Mouse (Mus musculus) R1 (cell line): ENCODE results near the gene Ptms.

Experiments
- DNase-seq: peaks from one replicate; pipeline ENCODE4 v3.0.0-alpha.2; 2018; ENCODE audit warnings: low read depth, low spot score

Ptms gene

GRCm38 (mm10) chr6:124930231-124930630 is 10.3 kb upstream of the Ptms start:
- DNase-seq: no peak

- DNase-seq: no peak
Measured at GRCm38 (mm10) chr6:124925941-124926340, 6.0 kb upstream of the Ptms start.

GRCm38 (mm10) chr6:124925173-124925793 is 5.4 kb upstream of the Ptms start:
- no peak for DNase-seq

GRCm38 (mm10) chr6:124921539-124921938 is 1.6 kb upstream of the Ptms start:
- DNase-seq: no peak

- no peak for DNase-seq
Measured at GRCm38 (mm10) chr6:124920318-124921085, 599 bp upstream of the Ptms start.

- DNase-seq: no peak
Measured at GRCm38 (mm10) chr6:124918890-124919627, 844 bp downstream of the Ptms start.

- no peak for DNase-seq
Measured at GRCm38 (mm10) chr6:124918331-124918690, 1.6 kb downstream of the Ptms start.

GRCm38 (mm10) chr6:124917518-124918330 is 2.2 kb downstream of the Ptms start:
- peak; percentile 97 for DNase-seq

- peak; percentile 68 for DNase-seq
Measured at GRCm38 (mm10) chr6:124916695-124917517, 3.0 kb downstream of the Ptms start.

- no peak for DNase-seq
Measured at GRCm38 (mm10) chr6:124915942-124916694, 3.8 kb downstream of the Ptms start.

- DNase-seq: peak; percentile 83
Measured at GRCm38 (mm10) chr6:124915160-124915941, 4.6 kb downstream of the Ptms start.

GRCm38 (mm10) chr6:124914511-124914910 is 5.4 kb downstream of the Ptms start:
- DNase-seq: no peak

GRCm38 (mm10) chr6:124913721-124914285 is 6.1 kb downstream of the Ptms start:
- no peak for DNase-seq

GRCm38 (mm10) chr6:124913214-124913613 is 6.7 kb downstream of the Ptms start:
- DNase-seq: no peak

- no peak for DNase-seq
Measured at GRCm38 (mm10) chr6:124911533-124912218, 8.2 kb downstream of the Ptms start, which contains the start of gene Lag3. TSS of gene Lag3 (minus strand) at chr6:124911705.

- DNase-seq: peak; percentile 68
Measured at GRCm38 (mm10) chr6:124910032-124910431, 9.9 kb downstream of the Ptms start.

GRCm38 (mm10) chr6:124907767-124908166 is 12.1 kb downstream of the Ptms start:
- no peak for DNase-seq
